Mouse (Mus musculus) intestine, postnatal 0 days (tissue): ENCODE measurements around the gene Dhdh. TPM values are rescaled to one million over a fixed set of nuclear protein-coding genes. Genes with fewer than 3 reads are reported as not detected.
A peak's percentile ranks its signal among the peaks of the same experiment; 100 is the strongest.

Experiments used
- ATAC-seq: fragments of 200-750 bp; cut with Nextera tagmentation; 2 replicates; pipeline ENCODE4 v1.8.0; 2017; ENCODE audit warnings: mild to moderate bottlenecking, moderate TSS enrichment, moderate library complexity
- H3K27ac ChIP-seq: fragments of 300-500 bp; sonication (generic); 2 replicates; pipeline ENCODE4 v1.5.1; 2014; ENCODE audit warnings: mild to moderate bottlenecking, low read depth, low read length, moderate library complexity
- H3K27me3 ChIP-seq: fragments of 300-500 bp; sonication (generic); replicated peaks from 2 replicates; pipeline ENCODE4 v1.6.1; 2014; ENCODE audit warnings: low read length, mixed read lengths; ENCODE audit not compliant: control insufficient read depth, insufficient read depth
- H3K36me3 ChIP-seq: fragments of 300-500 bp; sonication (generic); 2 replicates; pipeline ENCODE4 v1.6.1; 2014; ENCODE audit warnings: mild to moderate bottlenecking, moderate library complexity; ENCODE audit not compliant: control insufficient read depth, insufficient read depth
- H3K4me1 ChIP-seq: fragments of 300-500 bp; sonication (generic); replicated peaks from 2 replicates; pipeline ENCODE4 v1.6.1; 2014; ENCODE audit warnings: antibody characterized with exemption, low read length, mixed read lengths; ENCODE audit not compliant: control insufficient read depth, insufficient read depth
- H3K4me2 ChIP-seq: fragments of 300-500 bp; sonication (generic); replicated peaks from 2 replicates; pipeline ENCODE4 v1.6.1; 2014; ENCODE audit warnings: low read depth, mild to moderate bottlenecking, moderate library complexity
- H3K4me3 ChIP-seq: fragments of 300-500 bp; sonication (generic); 2 replicates; pipeline ENCODE4 v1.5.1; 2014; ENCODE audit warnings: low read depth, low read length
- H3K9ac ChIP-seq: fragments of 300-500 bp; sonication (generic); 2 replicates; pipeline ENCODE4 v1.6.1; 2014; ENCODE audit warnings: mild to moderate bottlenecking, low read depth, low read length
- H3K9me3 ChIP-seq: fragments of 300-500 bp; sonication (generic); 2 replicates; pipeline ENCODE4 v1.6.1; 2016; ENCODE audit warnings: mixed run types; ENCODE audit not compliant: control insufficient read depth
- CTCF ChIP-seq: sonication (generic); IDR thresholded peaks from 2 replicates; pipeline ENCODE4 v1.5.1; 2016; ENCODE audit warnings: low read depth, mild to moderate bottlenecking, control low read depth, antibody characterized with exemption, moderate library complexity
- WGBS: fragments of 180-500 bp; shearing (Covaris S2); extraction: QIAGEN DNeasy Blood & Tissue Kit; methylation state at CpG from one replicate; pipeline ENCODE4 v1.1.7; 2014; 5-methylcytosine and 5-hydroxymethylcytosine counted together
- polyA plus RNA-seq: library from polyadenylated mRNA; unstranded; fragments of >200 nt; fragmentation: Nextera tagmentation; extraction: Ambion mirVana; gene quantifications from 2 replicates; pipeline ENCODE4 v1.2.1, GENCODE M21; 2015

Gene Dhdh
- polyA plus RNA-seq, 1 experiment from 2014 or later: 1.1 TPM

GRCm38 (mm10) chr7:45515436-45515835, 26.8 kb upstream of the Dhdh start:
- Histone ChIP-seq H3K27ac (no peak overlapping the region), H3K9ac (no peak overlapping the region), H3K9me3 (no peaks in the 10 kb centered on the region), H3K4me1 (no peaks in the 10 kb centered on the region), H3K36me3 (no peaks in the 10 kb centered on the region), H3K4me3 (no peak overlapping the region), H3K27me3 (no peaks in the 10 kb centered on the region), H3K4me2 (0 out of 2 replicates have a peak overlapping the region, but pooled peaks have one; percentile 21)
- ATAC-seq: no peak
- WGBS: 28% methylated on average over 16 of the region's 16 CpGs
- TF ChIP-seq CTCF: no peak

- Histone ChIP-seq H3K9me3 (no peaks in the 10 kb centered on the region), H3K4me3 (no peak overlapping the region), H3K36me3 (no peaks in the 10 kb centered on the region), H3K9ac (no peak overlapping the region), H3K4me2 (no peak overlapping the region), H3K27ac (no peak overlapping the region), H3K27me3 (no peaks in the 10 kb centered on the region), H3K4me1 (0 out of 2 replicates have a peak, but pooled peaks cover 2% of the 10 kb centered on the region)
- TF ChIP-seq CTCF: no peak
- no peak for ATAC-seq
- 88% methylated on average over 7 of the region's 7 CpGs for WGBS
These were observed 25.8 kb upstream of the Dhdh start for GRCm38 (mm10) chr7:45514411-45514810.

GRCm38 (mm10) chr7:45509912-45510787, 21.5 kb upstream of the Dhdh start, which contains the start of gene Nucb1:
Gene Nucb1 (minus strand): TSS chr7:45510406.
- 0 out of 2 replicates have a peak, but pooled peaks cover 14% of the 10 kb centered on the region for H3K4me1 ChIP-seq
- peak within 1 kb of the TSS; percentile 67 for H3K4me3 ChIP-seq
- whole genome bisulfite sequencing: under 1% methylated on average over 44 of the region's 44 CpGs
- ATAC-seq: peak; percentile 74
- H3K27me3 ChIP-seq: no peaks in the 10 kb centered on the region
- peak within 1 kb of the TSS; percentile 87 for H3K4me2 ChIP-seq
- TF ChIP-seq CTCF: no peak
- peak within 1 kb of the TSS; percentile 87 for H3K27ac ChIP-seq
- peak within 1 kb of the TSS; percentile 70 for H3K9ac ChIP-seq
- peaks cover 6% of the 10 kb centered on the region; the same call in 1 of the 2 replicates for H3K36me3 ChIP-seq
- no peaks in the 10 kb centered on the region for H3K9me3 ChIP-seq

- TF ChIP-seq CTCF: no peak
- Histone ChIP-seq H3K9me3 (no peaks in the 10 kb centered on the region), H3K36me3 (peaks cover 11% of the 10 kb centered on the region; the same call in 1 of the 2 replicates), H3K4me1 (0 out of 2 replicates have a peak, but pooled peaks cover 14% of the 10 kb centered on the region), H3K27me3 (no peaks in the 10 kb centered on the region), H3K4me2 (peak overlapping the region; percentile 87), H3K27ac (peak overlapping the region; percentile 87), H3K9ac (peak overlapping the region; percentile 70), H3K4me3 (peak overlapping the region; percentile 67)
- WGBS: 14% methylated on average over 19 of the region's 19 CpGs
- ATAC-seq: peak; percentile 11; the same call in 1 of the 2 replicates
These were observed 20.7 kb upstream of the Dhdh start for GRCm38 (mm10) chr7:45509181-45509882.

GRCm38 (mm10) chr7:45508561-45508960, 20.0 kb upstream of the Dhdh start:
- Histone ChIP-seq H3K9me3 (no peaks in the 10 kb centered on the region), H3K4me1 (0 out of 2 replicates have a peak, but pooled peaks cover 14% of the 10 kb centered on the region), H3K9ac (no peak overlapping the region), H3K36me3 (peaks cover 14% of the 10 kb centered on the region; the same call in 1 of the 2 replicates), H3K4me3 (0 out of 2 replicates have a peak overlapping the region, but pooled peaks have one; percentile 67), H3K4me2 (peak overlapping the region; percentile 87), H3K27me3 (no peaks in the 10 kb centered on the region), H3K27ac (peak overlapping the region; percentile 87)
- 0 out of 2 replicates have a peak, but pooled peaks have one; percentile 12 for ATAC-seq
- no peak for TF ChIP-seq CTCF
- 60% methylated on average over 6 of the region's 6 CpGs for WGBS

GRCm38 (mm10) chr7:45507583-45507982, 19.0 kb upstream of the Dhdh start:
- Histone ChIP-seq H3K4me3 (no peak overlapping the region), H3K27ac (peak overlapping the region; percentile 87), H3K9ac (no peak overlapping the region), H3K4me2 (peak overlapping the region; percentile 87; the same call in 1 of the 2 replicates), H3K9me3 (no peaks in the 10 kb centered on the region), H3K36me3 (peaks cover 24% of the 10 kb centered on the region; the same call in 1 of the 2 replicates), H3K27me3 (no peaks in the 10 kb centered on the region), H3K4me1 (0 out of 2 replicates have a peak, but pooled peaks cover 14% of the 10 kb centered on the region)
- ATAC-seq: peak; percentile 67
- no peak for TF ChIP-seq CTCF
- whole genome bisulfite sequencing: 32% methylated on average over 6 of the region's 6 CpGs
